Mouse (Mus musculus): ENCODE measurements around the gene Defb42.

GRCm38 (mm10) chr14:63049910-63050370 is 3.1 kb downstream of the Defb42 start, which contains the start of gene Defb30:
- TF ChIP-seq GATA1 (IDR thresholded peaks at IDR 0.05; ENCODE audit: borderline replicate concordance, low read length) (no peak), FLI1 (IDR thresholded peaks at IDR 0.05; ENCODE audit: low read length) (no peak)
